Mouse (Mus musculus) adrenal gland, adult 8-10 months (tissue): ENCODE results near the gene Slc8a1. TPM values are rescaled to one million over a fixed set of nuclear protein-coding genes. Genes with fewer than 3 reads are reported as not detected.

Experiments
- DNase-seq: peaks from one replicate; pipeline ENCODE4 v3.0.0; 2022
- total RNA-seq, 4 experiments: library from RNA; stranded (reverse); gene quantifications; 2 replicates each; pipeline ENCODE4 v1.2.4; 2022

Gene Slc8a1
- total RNA-seq, 4 experiments from 2014 or later: 6.0 to 10.9 (median 8.4) TPM

- no peak for DNase-seq
Observed at GRCm38 (mm10) chr17:81502732-81503131, 235.4 kb downstream of the Slc8a1 start.

DNA sequence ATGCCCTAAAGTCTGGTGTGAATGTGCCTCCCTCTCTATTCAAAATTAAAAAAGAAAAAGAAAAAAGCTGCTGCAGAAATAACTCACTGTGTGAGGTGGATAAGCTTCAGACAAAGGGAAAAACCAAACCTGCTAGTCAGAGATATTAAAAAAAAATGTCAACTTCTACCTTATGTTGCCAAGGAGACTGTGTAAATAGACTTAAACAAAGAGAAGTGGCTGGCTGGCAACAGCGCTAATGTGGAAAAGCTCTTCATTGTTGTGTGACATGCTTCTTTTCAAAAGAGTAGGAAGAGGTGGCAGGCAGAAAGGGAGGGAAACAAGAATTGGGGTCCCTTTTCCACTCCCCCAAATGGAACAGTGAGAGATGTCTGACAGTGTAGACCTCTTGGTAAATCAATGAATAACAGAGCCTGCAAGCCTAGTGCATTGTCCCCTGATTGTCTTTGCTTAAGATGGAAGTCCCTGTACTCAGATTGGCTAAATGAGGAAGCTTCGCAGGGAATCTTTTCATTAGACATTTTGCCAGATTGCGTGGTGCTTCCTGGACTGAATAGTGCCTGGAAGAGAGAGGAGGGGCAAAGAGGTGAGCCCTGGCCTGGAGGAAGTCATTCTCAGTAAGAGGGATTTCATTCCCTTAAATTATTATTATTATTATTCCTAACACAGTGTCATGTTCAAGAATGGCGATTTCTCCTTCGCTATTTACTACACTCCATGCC, 237.3 kb downstream of the Slc8a1 start:
- DNase-seq: no peak

DNA sequence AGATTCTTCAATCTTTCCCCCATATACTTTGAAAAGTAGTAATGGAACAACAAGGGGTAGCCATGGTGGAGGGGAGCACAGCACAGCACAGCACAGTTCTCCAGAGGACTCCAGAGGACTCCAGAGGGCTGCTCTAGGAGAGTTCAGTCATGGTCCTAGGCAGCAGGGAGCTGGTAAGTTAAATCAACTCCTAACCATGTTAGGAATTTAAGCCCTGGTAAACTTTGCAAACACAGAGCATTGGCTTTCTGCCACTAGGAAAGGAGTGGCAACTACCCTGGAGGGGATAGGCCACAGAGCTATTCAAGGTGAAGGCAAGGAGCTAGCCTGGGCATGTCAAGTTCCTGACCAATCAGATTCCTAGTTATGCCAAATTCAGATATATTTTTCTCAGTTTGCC, 240.3 kb downstream of the Slc8a1 start:
- DNase-seq: no peak

- no peak for DNase-seq
Observed at GRCm38 (mm10) chr17:81496616-81497015, 241.6 kb downstream of the Slc8a1 start.

- DNase-seq: no peak
Observed at GRCm38 (mm10) chr17:81492216-81492865, 245.8 kb downstream of the Slc8a1 start.

- no peak for DNase-seq
Observed at GRCm38 (mm10) chr17:81486388-81486787, 251.8 kb downstream of the Slc8a1 start.

GRCm38 (mm10) chr17:81481843-81482490, 256.2 kb downstream of the Slc8a1 start:
- DNase-seq: peak; percentile 2

DNA sequence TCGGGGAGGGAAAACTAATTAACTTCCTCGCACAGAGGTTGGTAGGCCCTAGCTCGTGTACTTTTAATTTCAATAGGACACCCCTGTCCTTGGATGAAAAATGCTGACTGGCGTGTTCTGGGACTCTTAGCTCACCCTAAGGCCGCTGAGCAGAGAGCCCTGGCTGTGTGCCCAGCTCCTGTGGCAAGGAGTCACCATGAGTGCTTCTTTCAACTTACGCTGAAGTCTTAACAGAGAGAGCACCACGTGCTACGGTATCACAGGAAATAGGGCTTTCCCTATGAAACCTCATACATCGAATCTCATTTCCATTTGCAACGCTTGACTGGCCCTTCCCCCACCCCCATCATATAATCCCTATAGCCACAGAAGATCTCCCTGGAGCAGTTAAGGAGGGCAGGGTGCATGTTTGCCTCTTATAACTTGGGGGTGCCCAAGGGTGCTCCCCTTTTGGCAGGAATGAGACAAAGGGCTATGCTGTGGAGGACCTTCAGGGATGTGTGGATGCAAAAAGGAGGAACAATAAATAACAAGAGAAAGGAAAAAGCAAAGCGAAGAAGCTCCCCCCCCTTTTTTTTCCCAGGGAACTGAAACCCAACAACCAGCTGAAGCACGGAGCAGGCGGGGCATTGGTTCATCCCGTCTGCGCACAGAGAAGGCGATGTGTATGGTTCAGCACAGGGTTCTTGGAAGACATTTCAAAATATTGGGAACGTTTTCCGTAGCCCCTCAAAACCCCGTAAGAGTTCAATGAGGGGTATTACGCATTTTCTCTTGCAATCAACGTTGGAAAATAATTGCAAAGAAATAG, 257.6 kb downstream of the Slc8a1 start:
- peak; percentile 77 for DNase-seq

DNA sequence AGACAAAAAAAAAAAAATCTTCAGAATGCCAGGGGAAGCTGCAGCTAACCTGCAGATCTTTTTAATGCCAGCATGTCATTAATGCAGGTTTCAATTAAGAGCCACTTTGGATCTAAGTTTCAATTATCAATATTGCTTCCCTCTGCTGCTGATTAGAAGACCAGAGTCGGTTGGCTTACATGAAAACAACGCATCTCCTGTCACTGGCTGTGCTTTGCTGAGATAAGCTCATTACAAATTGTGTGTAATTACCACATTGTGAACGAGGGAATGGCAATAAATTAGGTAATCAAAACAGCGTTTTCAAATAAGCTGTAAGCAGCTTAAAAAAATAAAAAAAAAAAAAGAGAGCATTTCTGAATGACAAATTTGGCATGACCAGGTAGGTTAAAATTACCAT, 258.4 kb downstream of the Slc8a1 start:
- no peak for DNase-seq

GRCm38 (mm10) chr17:81477420-81477819, 260.8 kb downstream of the Slc8a1 start:
- DNase-seq: no peak

DNA sequence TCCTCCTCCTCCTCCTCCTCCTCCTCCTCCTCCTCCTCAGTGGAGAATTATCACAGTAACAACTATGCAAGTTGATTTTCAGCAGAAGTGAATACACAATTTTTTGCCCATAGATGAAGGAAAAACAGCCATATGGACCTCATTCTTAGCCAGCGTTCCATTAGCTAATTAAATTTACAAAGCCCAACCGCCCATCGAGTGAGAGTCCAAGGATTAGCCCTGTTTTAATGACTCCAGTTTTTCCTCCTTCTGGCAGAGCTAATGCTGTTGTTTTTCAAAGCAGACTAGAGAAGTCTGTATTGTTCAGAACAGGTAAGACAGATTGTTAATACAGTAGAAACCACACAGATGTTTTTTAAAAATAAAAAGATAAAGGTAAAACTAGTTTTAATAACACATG, 264.8 kb downstream of the Slc8a1 start:
- no peak for DNase-seq

DNA sequence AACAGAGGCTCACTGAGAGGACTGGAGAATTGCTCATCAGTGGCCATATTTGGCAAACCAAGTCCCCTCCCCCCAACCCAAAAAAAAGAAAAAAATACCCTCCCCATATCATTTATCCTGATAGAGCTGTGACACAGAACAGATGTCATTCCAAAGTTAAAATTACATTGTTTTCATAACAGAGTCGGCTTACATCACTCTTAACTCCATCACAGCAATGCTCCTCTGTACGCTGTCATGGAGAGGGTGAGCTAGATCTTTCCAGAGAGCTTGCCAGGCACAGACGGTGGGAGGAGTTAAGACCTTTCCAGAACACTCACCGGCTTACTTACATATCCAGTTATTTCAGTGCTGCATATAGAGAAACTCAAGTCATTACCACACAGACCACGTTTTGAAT, 269.2 kb downstream of the Slc8a1 start:
- DNase-seq: no peak

DNA sequence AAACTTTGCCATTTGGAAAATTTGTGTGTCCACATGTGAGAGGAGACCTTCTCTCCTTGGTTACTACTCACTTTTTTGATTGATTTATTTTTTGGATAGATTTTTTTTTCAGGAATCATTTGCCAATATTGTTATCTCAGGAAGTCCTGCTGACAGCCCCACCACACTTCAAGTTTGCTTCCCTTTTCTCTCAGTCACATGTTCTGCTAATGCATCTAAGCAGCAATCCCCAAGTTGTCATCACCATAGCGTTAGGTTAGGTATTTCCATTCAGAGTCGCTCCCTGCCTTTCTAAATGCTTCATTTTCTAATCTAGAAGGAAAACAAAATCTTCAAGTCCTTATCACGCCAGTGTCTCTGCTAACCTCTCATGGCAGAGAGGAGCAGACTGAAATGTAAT, 278.8 kb downstream of the Slc8a1 start:
- no peak for DNase-seq

DNA sequence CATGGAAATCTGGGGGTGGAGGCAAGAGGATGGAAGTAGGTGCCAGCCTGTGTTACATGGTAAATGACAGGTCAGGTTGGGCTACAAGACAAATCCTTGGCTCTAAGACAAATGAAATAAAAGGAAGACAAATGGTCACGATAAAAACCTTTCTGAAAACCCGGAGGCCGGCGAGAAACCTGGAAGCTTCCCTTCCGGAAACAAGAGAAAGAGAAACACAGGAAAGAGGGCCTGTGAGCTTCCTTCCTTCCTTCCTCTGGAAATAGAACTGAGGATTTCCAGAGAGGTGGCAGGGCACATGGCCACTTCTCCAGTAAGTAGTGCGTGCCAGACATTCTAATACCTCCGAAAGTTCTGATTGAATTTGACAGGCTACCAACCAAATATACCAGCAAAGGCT, 282.2 kb downstream of the Slc8a1 start:
- no peak for DNase-seq

- DNase-seq: no peak
Observed at GRCm38 (mm10) chr17:81455269-81455668, 282.9 kb downstream of the Slc8a1 start.

DNA sequence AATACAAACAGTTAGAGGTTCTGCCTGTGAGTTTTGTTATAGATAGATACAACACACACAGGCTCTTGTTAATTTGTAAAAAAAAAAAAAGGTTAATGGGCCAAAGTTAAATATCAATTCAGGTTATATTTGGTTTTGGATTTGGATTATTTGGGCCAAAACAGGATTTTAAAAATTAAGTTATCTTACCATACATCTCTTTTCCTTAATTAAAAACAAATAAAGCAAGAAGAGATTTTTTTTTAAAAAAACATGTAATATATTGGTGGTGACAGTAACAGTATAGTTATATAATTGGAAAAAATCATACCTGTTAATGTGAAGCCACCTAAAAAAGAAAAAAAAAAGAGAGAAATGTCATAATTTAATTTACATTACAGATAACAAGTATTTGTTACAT, 296.7 kb downstream of the Slc8a1 start, which contains the start of gene Gm11096:
Gene Gm11096, plus strand, starts transcription at position 301 of the 400 bp plus-strand sequence.
- DNase-seq: no peak

- DNase-seq: no peak
Observed at GRCm38 (mm10) chr17:81433148-81433547, 305.0 kb downstream of the Slc8a1 start.

DNA sequence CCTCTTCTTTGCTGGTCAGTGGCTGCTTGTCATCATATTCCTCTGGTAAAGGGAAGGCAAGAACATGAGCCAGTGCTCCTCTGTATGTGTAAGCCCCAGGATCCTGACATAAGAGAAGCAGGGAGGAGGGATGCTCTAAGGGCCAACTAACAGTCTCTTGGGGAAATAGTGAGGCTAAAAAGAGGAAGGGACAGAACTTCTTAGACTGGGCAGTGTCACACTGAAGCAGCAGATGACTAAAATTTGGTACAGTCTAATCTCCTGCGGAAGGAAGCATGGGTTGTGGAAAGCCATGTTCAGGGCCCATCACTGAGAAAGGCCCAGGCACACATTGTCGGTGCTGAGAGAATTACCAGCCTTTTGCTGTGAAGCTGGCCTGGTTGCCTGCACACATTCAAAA, 305.4 kb downstream of the Slc8a1 start:
- no peak for DNase-seq

GRCm38 (mm10) chr17:81427245-81427644, 310.9 kb downstream of the Slc8a1 start:
- no peak for DNase-seq

DNA sequence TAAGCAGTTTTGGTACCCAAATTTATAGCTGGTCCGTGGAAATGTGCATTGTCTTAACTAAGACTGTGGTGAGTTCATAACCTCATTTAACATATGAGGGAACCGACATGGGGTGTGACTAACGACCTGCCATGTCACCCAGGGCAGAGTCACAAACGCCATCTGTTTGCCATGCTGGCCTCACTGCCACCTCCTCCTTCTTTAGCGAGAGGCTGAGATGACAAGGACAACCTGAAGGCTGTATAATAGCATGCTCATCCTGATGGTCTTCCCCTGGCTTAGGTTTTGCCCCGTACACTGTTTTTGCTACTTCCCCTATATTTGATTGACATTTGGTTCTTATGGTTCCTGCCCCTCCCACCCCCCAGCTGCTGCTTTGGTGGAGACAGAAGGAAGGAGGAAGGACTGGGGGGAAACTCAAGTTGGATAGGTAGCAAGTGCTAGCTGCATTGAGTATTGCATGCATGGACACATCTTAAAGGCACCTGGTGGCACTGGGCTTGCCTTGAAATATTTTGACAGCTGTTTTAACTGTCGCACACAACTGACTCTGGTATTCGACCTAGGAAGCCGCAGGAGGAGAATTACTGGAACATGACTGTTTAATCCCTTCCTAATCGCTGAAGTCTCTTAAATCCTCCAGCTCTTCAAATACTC, 313.8 kb downstream of the Slc8a1 start:
- DNase-seq: no peak

DNA sequence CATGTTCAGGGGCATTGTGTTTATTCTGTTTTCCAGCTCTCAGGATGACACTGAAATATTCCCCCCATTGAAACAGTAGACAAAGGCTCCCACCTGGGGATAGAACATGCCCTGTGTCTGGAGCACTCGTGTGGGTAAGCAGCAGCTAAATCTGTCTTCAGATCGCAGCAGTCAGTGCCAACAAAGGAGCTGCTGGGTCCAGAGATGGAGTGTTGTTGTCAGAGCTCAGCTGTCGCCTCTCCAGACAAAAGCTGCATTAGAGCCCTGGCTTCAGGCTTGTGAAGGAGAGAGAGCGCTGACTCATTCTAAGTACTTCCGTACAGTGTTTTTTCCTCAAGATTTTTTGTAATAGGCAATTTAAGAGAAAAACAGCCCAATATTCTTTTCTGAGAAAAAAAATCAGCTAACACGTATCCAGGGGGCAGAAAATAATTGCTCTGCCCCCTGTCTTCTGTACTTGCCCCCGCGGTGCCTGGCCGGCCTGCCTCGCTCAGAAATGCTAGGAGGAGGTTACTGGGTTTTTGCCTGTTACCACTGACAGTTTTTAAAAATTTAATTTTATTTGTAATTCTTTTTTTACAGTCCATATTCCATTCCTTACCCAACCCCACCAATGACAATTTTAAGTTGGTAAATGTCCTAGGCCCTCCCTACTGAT, 318.2 kb downstream of the Slc8a1 start:
- DNase-seq: no peak
